In the genomic region with DNA sequence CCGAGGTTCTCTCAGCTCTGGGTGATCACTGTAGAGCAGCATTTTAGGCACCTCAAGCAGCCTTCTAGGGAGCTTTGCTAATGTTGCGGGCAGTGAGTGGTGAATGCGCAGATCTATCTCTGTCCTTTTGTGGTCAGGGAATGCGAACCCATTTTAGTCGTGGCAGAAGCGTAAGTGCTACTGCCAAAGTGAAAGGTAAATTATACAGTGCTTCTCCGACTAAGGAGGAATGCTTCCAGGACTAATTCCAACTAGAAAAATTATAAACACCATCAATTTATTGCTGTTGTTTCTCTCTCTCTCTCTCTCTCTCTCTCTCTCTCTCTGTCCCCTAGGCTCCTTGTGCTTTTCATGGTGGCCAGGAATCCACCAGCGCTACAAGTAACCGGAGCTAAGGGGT, we compare ENCODE assay signal across 7 mouse cellular contexts. TPM values are rescaled to one million over a fixed set of nuclear protein-coding genes. Genes with fewer than 3 reads are reported as not detected.
A peak's percentile ranks its signal among the peaks of the same experiment; 100 is the strongest.
DNase-seq lines count a peak whose midpoint lies in the region; ATAC-seq and TF ChIP-seq lines count a peak whose summit lies in the region.

TSS of gene Bloc1s1 (minus strand) at position 101 of the 400 bp plus-strand sequence.

- 62% methylated on average over 9 of the region's 9 CpGs for WGBS in embryonic facial prominence, embryonic 15.5 days
- 53% methylated on average over 9 of the region's 9 CpGs for WGBS in heart, postnatal 0 days
- WGBS in limb, embryonic 10.5 days = 66% methylated on average over 9 of the region's 9 CpGs
- WGBS in neural tube, embryonic 15.5 days = 59% methylated on average over 9 of the region's 9 CpGs

- no peaks in the 10 kb centered on the region for H3K9me3 ChIP-seq in embryonic facial prominence, embryonic 15.5 days (replicated peaks)
- no peaks in the 10 kb centered on the region for H3K9me3 ChIP-seq in heart, postnatal 0 days (replicated peaks; ENCODE audit: control insufficient read depth, low read length)
- no peaks in the 10 kb centered on the region for H3K9me3 ChIP-seq in limb, embryonic 10.5 days (replicated peaks)
- H3K9me3 ChIP-seq in neural tube, embryonic 15.5 days (replicated peaks) = no peaks in the 10 kb centered on the region

- H3K27me3 ChIP-seq in embryonic facial prominence, embryonic 15.5 days = 0 out of 2 replicates have a peak, but pooled peaks cover 7% of the 10 kb centered on the region
- H3K27me3 ChIP-seq in heart, postnatal 0 days (ENCODE audit: control insufficient read depth, insufficient read depth, low read length) = no peaks in the 10 kb centered on the region
- peaks cover 23% of the 10 kb centered on the region for H3K27me3 ChIP-seq in limb, embryonic 10.5 days (ENCODE audit: low read depth, poor library complexity, severe bottlenecking)
- peaks cover 3% of the 10 kb centered on the region; the same call in 1 of the 2 replicates for H3K27me3 ChIP-seq in neural tube, embryonic 15.5 days (replicated peaks)

- no peak for ATAC-seq in embryonic facial prominence, embryonic 15.5 days (ENCODE audit: insufficient number of reproducible peaks, low FRiP score, low TSS enrichment, low read depth)
- no peak for ATAC-seq in heart, postnatal 0 days (ENCODE audit: insufficient read depth, low read depth)
- ATAC-seq in neural tube, embryonic 15.5 days (ENCODE audit: low FRiP score) = no peak

- H3K36me3 ChIP-seq in embryonic facial prominence, embryonic 15.5 days = no peaks in the 10 kb centered on the region
- H3K36me3 ChIP-seq in heart, postnatal 0 days (replicated peaks; ENCODE audit: control insufficient read depth, insufficient read depth, low read length) = no peaks in the 10 kb centered on the region
- H3K36me3 ChIP-seq in limb, embryonic 10.5 days = peaks cover 5% of the 10 kb centered on the region
- no peaks in the 10 kb centered on the region for H3K36me3 ChIP-seq in neural tube, embryonic 15.5 days

- DNase-seq in thymus, postnatal 0 days (ENCODE audit: low spot score) = no peak
- DNase-seq in thymus, postnatal 10 days (ENCODE audit: low spot score in 2 of 2) = no peak
- DNase-seq in heart, postnatal 0 days (ENCODE audit: low spot score) = no peak
- no peak for DNase-seq in limb, embryonic 10.5 days (ENCODE audit: low spot score)
- DNase-seq in thymus, postnatal 25 days = no peak

- peak within 1 kb of the TSS; percentile 77 for H3K4me2 ChIP-seq in embryonic facial prominence, embryonic 15.5 days (replicated peaks)
- peak within 1 kb of the TSS; percentile 75 for H3K4me2 ChIP-seq in heart, postnatal 0 days (ENCODE audit: low read depth, low read length)
- H3K4me2 ChIP-seq in neural tube, embryonic 15.5 days = peak within 1 kb of the TSS; percentile 78

- peak within 1 kb of the TSS; percentile 97 for H3K27ac ChIP-seq in embryonic facial prominence, embryonic 15.5 days (replicated peaks)
- peak within 1 kb of the TSS; percentile 91 for H3K27ac ChIP-seq in heart, postnatal 0 days (ENCODE audit: low read depth)
- peak within 1 kb of the TSS; percentile 86 for H3K27ac ChIP-seq in limb, embryonic 10.5 days
- H3K27ac ChIP-seq in neural tube, embryonic 15.5 days (replicated peaks) = peak within 1 kb of the TSS; percentile 97

- H3K4me1 ChIP-seq in embryonic facial prominence, embryonic 15.5 days = peaks cover 47% of the 10 kb centered on the region
- H3K4me1 ChIP-seq in heart, postnatal 0 days (ENCODE audit: control insufficient read depth, insufficient read depth) = peaks cover 23% of the 10 kb centered on the region
- H3K4me1 ChIP-seq in limb, embryonic 10.5 days = peaks cover 43% of the 10 kb centered on the region
- peaks cover 46% of the 10 kb centered on the region for H3K4me1 ChIP-seq in neural tube, embryonic 15.5 days

- peak within 1 kb of the TSS; percentile 89 for H3K4me3 ChIP-seq in embryonic facial prominence, embryonic 15.5 days (replicated peaks)
- peak within 1 kb of the TSS; percentile 66 for H3K4me3 ChIP-seq in heart, postnatal 0 days (ENCODE audit: low read depth, low read length)
- H3K4me3 ChIP-seq in limb, embryonic 10.5 days = peak within 1 kb of the TSS; percentile 77
- peak within 1 kb of the TSS; percentile 98 for H3K4me3 ChIP-seq in neural tube, embryonic 15.5 days (replicated peaks)

- TF ChIP-seq CTCF in heart, postnatal 0 days (IDR thresholded peaks at IDR 0.05; ENCODE audit: low read depth) = no peak

- H3K9ac ChIP-seq in embryonic facial prominence, embryonic 15.5 days = peak within 1 kb of the TSS; percentile 72
- H3K9ac ChIP-seq in heart, postnatal 0 days (replicated peaks; ENCODE audit: low read depth, low read length) = peak within 1 kb of the TSS; percentile 66
- peak within 1 kb of the TSS; percentile 96 for H3K9ac ChIP-seq in neural tube, embryonic 15.5 days (replicated peaks)

- no peak for TF ChIP-seq EP300 in heart, postnatal 0 days (IDR thresholded peaks at IDR 0.05; ENCODE audit: low read depth)

RNA-seq across cellular contexts. Expression of gene Bloc1s1, which starts in this region (rescaled TPM):
- 251 and 253 TPM in 2 replicates for polyA plus RNA-seq in thymus, postnatal 0 days (2015; fragmentation: Nextera tagmentation; extraction: Ambion mirVana)
- polyA plus RNA-seq in embryonic facial prominence, embryonic 15.5 days (2015; fragmentation: Nextera tagmentation; extraction: Ambion mirVana) = 224 and 226 TPM in 2 replicates
- 121 and 130 TPM in 2 replicates for total RNA-seq in heart, postnatal 0 days (2014; rRNA removed; ENCODE audit: low replicate concordance)
- polyA plus RNA-seq in heart, postnatal 0 days (2015; fragmentation: Nextera tagmentation; extraction: Ambion mirVana) = 292 and 295 TPM in 2 replicates
- polyA plus RNA-seq in limb, embryonic 10.5 days (2016; fragmentation: Nextera tagmentation; extraction: Ambion mirVana) = 168 and 182 TPM in 2 replicates
- polyA plus RNA-seq in neural tube, embryonic 15.5 days (2015; fragmentation: Nextera tagmentation; extraction: Ambion mirVana) = 248 and 265 TPM in 2 replicates
